Mouse (Mus musculus) midbrain, embryonic 10.5 days (tissue): ENCODE results near the gene Olfr1462. TPM values are rescaled to one million over a fixed set of nuclear protein-coding genes. Genes with fewer than 3 reads are reported as not detected.

Source experiments
- DNase-seq: peaks from one replicate; pipeline ENCODE4 v3.0.0-alpha.2; 2017; ENCODE audit warnings: low spot score
- H3K27ac ChIP-seq: fragments of 300-500 bp; sonication (generic); replicated peaks from 2 replicates; pipeline ENCODE4 v1.5.1; 2016; ENCODE audit warnings: mild to moderate bottlenecking
- H3K27me3 ChIP-seq: fragments of 300-500 bp; sonication (generic); 2 replicates; pipeline ENCODE4 v1.6.1; 2016; ENCODE audit warnings: low read depth, mild to moderate bottlenecking; ENCODE audit not compliant: poor library complexity, severe bottlenecking
- H3K36me3 ChIP-seq: fragments of 300-500 bp; sonication (generic); 2 replicates; pipeline ENCODE4 v1.6.1; 2016; ENCODE audit warnings: mild to moderate bottlenecking, moderate library complexity
- H3K4me1 ChIP-seq: fragments of 300-500 bp; sonication (generic); 2 replicates; pipeline ENCODE4 v1.6.1; 2016
- H3K4me3 ChIP-seq: fragments of 300-500 bp; sonication (generic); 2 replicates; pipeline ENCODE4 v1.5.1; 2016; ENCODE audit warnings: mild to moderate bottlenecking, moderate library complexity
- H3K9me3 ChIP-seq: fragments of 300-500 bp; sonication (generic); replicated peaks from 2 replicates; pipeline ENCODE4 v1.6.1; 2016; ENCODE audit warnings: mild to moderate bottlenecking
- WGBS: fragments of 180-500 bp; shearing (Covaris S2); methylation state at CpG from one replicate; pipeline ENCODE4 v1.1.7; 2016; 5-methylcytosine and 5-hydroxymethylcytosine counted together
- polyA plus RNA-seq: library from polyadenylated mRNA; unstranded; fragments of >200 nt; fragmentation: Nextera tagmentation; extraction: Ambion mirVana; gene quantifications from 2 replicates; pipeline ENCODE4 v1.2.1, GENCODE M21; 2016

Gene Olfr1462
- not detected in 2 replicates for polyA plus RNA-seq

- no peak for DNase-seq
- H3K27me3 ChIP-seq: no peaks in the 10 kb centered on the region
- 82% methylated on average over 1 of the region's 1 CpGs for WGBS
- no peaks in the 10 kb centered on the region for H3K4me1 ChIP-seq
- no peak within 1 kb of the TSS for H3K4me3 ChIP-seq
- no peak within 1 kb of the TSS for H3K27ac ChIP-seq
- no peaks in the 10 kb centered on the region for H3K36me3 ChIP-seq
- peaks cover 36% of the 10 kb centered on the region for H3K9me3 ChIP-seq
These were observed at the start of gene Olfr1462 for GRCm38 (mm10) chr19:13185434-13185833. Gene Olfr1462 (plus strand): TSS chr19:13185734.

- no peak within 1 kb of the TSS for H3K4me3 ChIP-seq
- H3K4me1 ChIP-seq: no peaks in the 10 kb centered on the region
- no peaks in the 10 kb centered on the region for H3K27me3 ChIP-seq
- H3K27ac ChIP-seq: no peak within 1 kb of the TSS
- DNase-seq: no peak
- H3K36me3 ChIP-seq: no peaks in the 10 kb centered on the region
- WGBS: 91% methylated on average over 1 of the region's 1 CpGs
- peaks cover 40% of the 10 kb centered on the region for H3K9me3 ChIP-seq
These were observed 36.1 kb upstream of the Olfr1462 start, which contains the start of gene Olfr1459 for GRCm38 (mm10) chr19:13149449-13149848. Gene Olfr1459 (minus strand): TSS chr19:13149549.

GRCm38 (mm10) chr19:13162700-13163099 is 22.8 kb upstream of the Olfr1462 start, which contains the start of gene Olfr1461:
Gene Olfr1461 (plus strand): TSS chr19:13163000.
- Histone ChIP-seq H3K4me1 (no peaks in the 10 kb centered on the region), H3K36me3 (no peaks in the 10 kb centered on the region), H3K9me3 (peaks cover 11% of the 10 kb centered on the region; the same call in 1 of the 2 replicates), H3K27me3 (no peaks in the 10 kb centered on the region), H3K4me3 (no peak within 1 kb of the TSS), H3K27ac (no peak within 1 kb of the TSS)
- no peak for DNase-seq
- WGBS: 77% methylated on average over 1 of the region's 1 CpGs

- WGBS: 87% methylated on average over 11 of the region's 11 CpGs
- Histone ChIP-seq H3K9me3 (peaks cover 55% of the 10 kb centered on the region), H3K36me3 (no peaks in the 10 kb centered on the region), H3K4me1 (no peaks in the 10 kb centered on the region), H3K27ac (no peak overlapping the region), H3K4me3 (no peak overlapping the region), H3K27me3 (no peaks in the 10 kb centered on the region)
- no peak for DNase-seq
These were observed 36.1 kb downstream of the Olfr1462 start for GRCm38 (mm10) chr19:13221666-13222065.

GRCm38 (mm10) chr19:13231028-13231427 is 45.5 kb downstream of the Olfr1462 start, which contains the start of gene Olfr1463:
Gene Olfr1463 (plus strand): TSS chr19:13231328.
- H3K36me3 ChIP-seq: no peaks in the 10 kb centered on the region

More at GRCm38 (mm10) chr19:13231028-13231427, 45.5 kb downstream of the Olfr1462 start, which contains the start of gene Olfr1463:
- no peaks in the 10 kb centered on the region for H3K4me1 ChIP-seq
- no peak within 1 kb of the TSS for H3K27ac ChIP-seq
- H3K9me3 ChIP-seq: peaks cover 46% of the 10 kb centered on the region
- no peaks in the 10 kb centered on the region for H3K27me3 ChIP-seq
- no peak for DNase-seq
- no peak within 1 kb of the TSS for H3K4me3 ChIP-seq

Other genes with a start within 250 kb of the Olfr1462 start
- not detected in 2 replicates for gene Olfr1450, start 235.5 kb upstream of the Olfr1462 start, polyA plus RNA-seq
- not detected in 2 replicates for gene Olfr1451, start 190.7 kb upstream of the Olfr1462 start, polyA plus RNA-seq
- not detected in 2 replicates for gene Olfr1453, start 157.4 kb upstream of the Olfr1462 start, polyA plus RNA-seq
- not detected in 2 replicates for gene Olfr1454, start 125.1 kb upstream of the Olfr1462 start, polyA plus RNA-seq
- gene Olfr1457, start 87.8 kb upstream of the Olfr1462 start, polyA plus RNA-seq: not detected in 2 replicates
- gene Olfr1458, start 79.0 kb upstream of the Olfr1462 start, polyA plus RNA-seq: not detected in 2 replicates
- not detected in 2 replicates for gene Olfr1459, start 36.2 kb upstream of the Olfr1462 start, polyA plus RNA-seq
- gene Olfr1461, start 22.7 kb upstream of the Olfr1462 start, polyA plus RNA-seq: not detected in 2 replicates
- not detected in 2 replicates for gene Olfr1463, start 45.6 kb downstream of the Olfr1462 start, polyA plus RNA-seq
- gene Olfr1465, start 129.8 kb downstream of the Olfr1462 start, polyA plus RNA-seq: not detected in 2 replicates
- not detected in 2 replicates for gene Olfr1466, start 153.1 kb downstream of the Olfr1462 start, polyA plus RNA-seq
- gene Olfr1467, start 176.5 kb downstream of the Olfr1462 start, polyA plus RNA-seq: not detected in 2 replicates
- gene Olfr1469, start 222.1 kb downstream of the Olfr1462 start, polyA plus RNA-seq: not detected in 2 replicates